Mouse (Mus musculus): ENCODE measurements around the gene Gm20449. TPM values are rescaled to one million over a fixed set of nuclear protein-coding genes. Genes with fewer than 3 reads are reported as not detected.
"Not testable (repeated sequence)": the region's sequence is repeated elsewhere in the genome, so short reads cannot be mapped to it uniquely, and the experiment has no call there.

Gene Gm20449
- polyA plus RNA-seq, 1 experiment from 2014 or later, result 0.10 TPM

- H3K4me1 ChIP-seq (replicated peaks; ENCODE audit: control insufficient read depth, insufficient read depth, low read length); H3K9me3 ChIP-seq (ENCODE audit: control insufficient read depth, low read length); H3K9ac ChIP-seq (replicated peaks; ENCODE audit: low read depth, low read length); H3K4me2 ChIP-seq (ENCODE audit: low read length); H3K27me3 ChIP-seq (replicated peaks; ENCODE audit: control insufficient read depth, insufficient read depth, low read length); H3K27ac ChIP-seq (ENCODE audit: low read length); H3K4me3 ChIP-seq (replicated peaks; ENCODE audit: low read length); ATAC-seq; H3K36me3 ChIP-seq (ENCODE audit: control insufficient read depth, insufficient read depth): not testable (repeated sequence)
- WGBS, result 85% methylated on average over 1 of the region's 1 CpGs
Measured at GRCm38 (mm10) chr7:41448596-41448995, 50.6 kb downstream of the Gm20449 start, which contains the start of gene Vmn2r57. Gene Vmn2r57, minus strand, starts transcription at chr7:41448696.

GRCm38 (mm10) chr7:41394130-41394529, 105.1 kb downstream of the Gm20449 start:
- ATAC-seq, result peak; percentile 16; the same call in 1 of the 2 replicates
- Histone ChIP-seq H3K9me3 (ENCODE audit: control insufficient read depth, low read length) (peaks cover under 1% of the 10 kb centered on the region; the same call in 1 of the 2 replicates), H3K36me3 (ENCODE audit: control insufficient read depth, insufficient read depth) (no peaks in the 10 kb centered on the region), H3K4me1 (replicated peaks; ENCODE audit: control insufficient read depth, insufficient read depth, low read length) (0 out of 2 replicates have a peak, but pooled peaks cover 2% of the 10 kb centered on the region), H3K4me3 (replicated peaks; ENCODE audit: low read length) (peak overlapping the region; percentile 22), H3K4me2 (ENCODE audit: low read length) (peak overlapping the region; percentile 32; the same call in 1 of the 2 replicates), H3K27ac (ENCODE audit: low read length) (no peak overlapping the region), H3K27me3 (replicated peaks; ENCODE audit: control insufficient read depth, insufficient read depth, low read length) (no peaks in the 10 kb centered on the region), H3K9ac (replicated peaks; ENCODE audit: low read depth, low read length) (no peak overlapping the region)
- WGBS, result 73% methylated on average over 4 of the region's 4 CpGs

DNA sequence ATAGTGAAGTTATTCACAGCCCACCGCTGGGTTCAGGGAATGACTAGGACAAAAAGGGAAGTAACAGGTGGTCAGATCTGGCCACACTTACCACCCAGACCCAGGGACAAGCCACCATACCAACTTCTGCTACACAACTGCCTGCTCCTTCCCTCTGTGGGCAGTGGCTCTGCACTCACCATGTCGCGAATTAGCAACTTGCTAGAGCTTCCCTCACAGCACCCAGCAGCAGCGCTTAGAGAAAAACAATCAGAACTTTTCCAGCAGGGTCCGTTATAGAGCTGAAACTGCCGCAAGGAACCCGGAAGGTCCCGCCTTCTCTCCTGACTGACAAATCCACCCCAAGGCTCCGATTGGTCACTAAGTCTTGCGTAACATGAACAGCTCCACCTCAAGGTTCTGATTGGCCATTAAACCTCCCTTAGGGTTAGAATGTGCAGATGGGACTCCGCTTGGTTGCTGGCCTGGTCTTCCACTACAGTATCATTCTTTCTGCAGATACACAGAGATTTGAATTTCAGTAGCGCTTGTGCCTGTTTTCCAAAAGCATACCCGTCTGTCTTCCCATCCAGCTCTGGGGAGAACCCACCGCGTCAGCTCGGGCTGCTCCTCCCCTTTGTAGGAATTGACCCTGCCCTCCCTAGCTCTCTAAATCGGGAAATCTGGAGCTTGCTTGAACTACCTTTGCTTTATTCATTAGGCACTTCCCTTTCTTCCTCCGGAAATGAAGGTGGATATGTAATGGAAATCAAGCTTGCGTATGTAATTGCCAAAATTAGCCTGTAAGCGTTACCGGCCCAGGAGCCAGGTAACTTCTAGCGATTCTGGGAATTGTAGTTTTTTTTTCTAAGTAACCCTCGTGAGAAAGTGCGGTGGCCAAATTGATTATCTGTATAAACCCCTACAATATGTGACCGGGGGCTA, 105.9 kb downstream of the Gm20449 start, which contains the start of gene AI987944:
TSS of gene AI987944 (minus strand) at position 332 of the 924 bp plus-strand sequence.
- peak; percentile 99 for ATAC-seq
- Histone ChIP-seq H3K4me3 (replicated peaks; ENCODE audit: low read length) (peak within 1 kb of the TSS; percentile 76), H3K4me1 (replicated peaks; ENCODE audit: control insufficient read depth, insufficient read depth, low read length) (0 out of 2 replicates have a peak, but pooled peaks cover 2% of the 10 kb centered on the region), H3K27me3 (replicated peaks; ENCODE audit: control insufficient read depth, insufficient read depth, low read length) (no peaks in the 10 kb centered on the region), H3K9ac (replicated peaks; ENCODE audit: low read depth, low read length) (peak within 1 kb of the TSS; percentile 68), H3K36me3 (ENCODE audit: control insufficient read depth, insufficient read depth) (no peaks in the 10 kb centered on the region), H3K4me2 (ENCODE audit: low read length) (peak within 1 kb of the TSS; percentile 63), H3K9me3 (ENCODE audit: control insufficient read depth, low read length) (peaks cover 2% of the 10 kb centered on the region; the same call in 1 of the 2 replicates), H3K27ac (ENCODE audit: low read length) (peak within 1 kb of the TSS; percentile 95)
- under 1% methylated on average over 25 of the region's 25 CpGs for WGBS

Other genes with a start within 250 kb of the Gm20449 start
- 8.8 and 10.2 TPM in 2 replicates for gene AI987944, start 106.0 kb downstream of the Gm20449 start, polyA plus RNA-seq (2015; fragmentation: Nextera tagmentation; extraction: Ambion mirVana)
- 0.29 and 0.48 TPM in 2 replicates for gene Vmn2r57, start 50.7 kb downstream of the Gm20449 start, polyA plus RNA-seq (2015; fragmentation: Nextera tagmentation; extraction: Ambion mirVana)
- 4.2 and 5.5 TPM in 2 replicates for gene AW146154, start 473 bp upstream of the Gm20449 start, polyA plus RNA-seq (2015; fragmentation: Nextera tagmentation; extraction: Ambion mirVana)
- gene Gm6871, start 74.2 kb upstream of the Gm20449 start, polyA plus RNA-seq (2015; fragmentation: Nextera tagmentation; extraction: Ambion mirVana), result not detected in 2 replicates
- 21.0 and 24.5 TPM in 2 replicates for gene 2610021A01Rik, start 99.8 kb upstream of the Gm20449 start, polyA plus RNA-seq (2015; fragmentation: Nextera tagmentation; extraction: Ambion mirVana)
- gene Zfp788, start 133.8 kb upstream of the Gm20449 start, polyA plus RNA-seq (2015; fragmentation: Nextera tagmentation; extraction: Ambion mirVana), result 28.0 and 28.3 TPM in 2 replicates

All from forebrain, embryonic 16.5 days (tissue).